Mouse (Mus musculus): ENCODE results near the gene Dennd2a.

DNA sequence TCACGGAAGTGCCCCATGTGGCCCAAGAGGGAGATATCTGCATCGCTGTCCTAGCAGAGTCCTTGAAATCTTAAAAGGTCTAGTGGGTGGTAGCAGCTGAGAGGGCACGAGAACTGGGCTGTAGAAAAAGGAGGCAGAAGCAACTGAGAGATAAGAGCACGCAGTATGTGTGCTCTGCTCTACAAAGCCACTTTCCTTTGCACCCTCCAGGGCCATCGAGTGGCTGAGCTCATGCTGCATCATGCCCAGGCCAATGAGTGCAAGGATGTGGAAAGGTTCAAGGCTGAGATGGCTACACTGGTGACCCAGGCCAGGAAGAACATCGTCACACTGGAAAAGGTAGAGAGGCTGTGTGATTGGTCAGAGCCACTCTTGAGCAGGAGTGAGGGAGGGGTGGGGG, 27.9 kb upstream of the Dennd2a start, which contains the start of gene Gm42420:
- TF ChIP-seq HCFC1 (IDR thresholded peaks at IDR 0.05; ENCODE audit: borderline replicate concordance, insufficient read depth, low read length), result no peak
- TF ChIP-seq ZC3H11A (IDR thresholded peaks at IDR 0.05; ENCODE audit: borderline replicate concordance, low read depth, low read length), result no peak
- no peak for TF ChIP-seq MAFK (IDR thresholded peaks at IDR 0.05; ENCODE audit: insufficient read depth, low read depth, low read length)
- no peak for TF ChIP-seq CHD2 (IDR thresholded peaks at IDR 0.05; ENCODE audit: low read depth, low read length)
- no peak for TF ChIP-seq ZNF384 (IDR thresholded peaks at IDR 0.05; ENCODE audit: low read depth, low read length)
